Mouse (Mus musculus): Measurements from ENCODE around the gene Micall2. TPM values are rescaled to one million over a fixed set of nuclear protein-coding genes. Genes with fewer than 3 reads are reported as not detected.

Gene Micall2
- polyA plus RNA-seq (2014; fragmentation: Nextera tagmentation; extraction: Ambion mirVana), result 12.7 and 13.4 TPM in 2 replicates

GRCm38 (mm10) chr5:139735677-139736503 lies at the start of gene Micall2:
Gene Micall2 (minus strand): TSS chr5:139736336.
- WGBS, result 6% methylated on average over 50 of the region's 50 CpGs
- H3K4me2 ChIP-seq (ENCODE audit: low read length), result peak within 1 kb of the TSS; percentile 88
- ATAC-seq (ENCODE audit: low FRiP score, low TSS enrichment), result peak; percentile 95
- peak within 1 kb of the TSS; percentile 58 for H3K9ac ChIP-seq (replicated peaks; ENCODE audit: low read length)
- peaks cover 35% of the 10 kb centered on the region for H3K4me1 ChIP-seq (ENCODE audit: control insufficient read depth, insufficient read depth, low read length)
- H3K4me3 ChIP-seq (replicated peaks; ENCODE audit: low read depth, low read length), result peak within 1 kb of the TSS; percentile 46
- no peaks in the 10 kb centered on the region for H3K9me3 ChIP-seq (ENCODE audit: control insufficient read depth, low read length)
- no peaks in the 10 kb centered on the region for H3K27me3 ChIP-seq (ENCODE audit: control insufficient read depth, insufficient read depth, low read length)
- H3K36me3 ChIP-seq (ENCODE audit: control insufficient read depth, insufficient read depth, low read length), result no peaks in the 10 kb centered on the region
- peak within 1 kb of the TSS; percentile 55; the same call in 1 of the 2 replicates for H3K27ac ChIP-seq (replicated peaks; ENCODE audit: low read depth, low read length)
- DNase-seq, result peak; percentile 94

GRCm38 (mm10) chr5:139781406-139781805 lies 45.3 kb upstream of the Micall2 start:
- Histone ChIP-seq H3K9me3 (ENCODE audit: control insufficient read depth, low read length) (no peaks in the 10 kb centered on the region), H3K4me3 (replicated peaks; ENCODE audit: low read depth, low read length) (no peak overlapping the region), H3K4me1 (ENCODE audit: control insufficient read depth, insufficient read depth, low read length) (no peaks in the 10 kb centered on the region), H3K27me3 (ENCODE audit: control insufficient read depth, insufficient read depth, low read length) (no peaks in the 10 kb centered on the region), H3K36me3 (ENCODE audit: control insufficient read depth, insufficient read depth, low read length) (no peaks in the 10 kb centered on the region), H3K27ac (replicated peaks; ENCODE audit: low read depth, low read length) (no peak overlapping the region), H3K9ac (replicated peaks; ENCODE audit: low read length) (no peak overlapping the region), H3K4me2 (ENCODE audit: low read length) (no peak overlapping the region)
- no peak for ATAC-seq (ENCODE audit: low FRiP score, low TSS enrichment)
- 83% methylated on average over 8 of the region's 8 CpGs for WGBS
- no peak for DNase-seq

GRCm38 (mm10) chr5:139776966-139777365 lies 40.8 kb upstream of the Micall2 start:
- H3K36me3 ChIP-seq (ENCODE audit: control insufficient read depth, insufficient read depth, low read length), result peaks cover 17% of the 10 kb centered on the region
- H3K9me3 ChIP-seq (ENCODE audit: control insufficient read depth, low read length), result no peaks in the 10 kb centered on the region
- H3K4me1 ChIP-seq (ENCODE audit: control insufficient read depth, insufficient read depth, low read length), result peaks cover 8% of the 10 kb centered on the region; the same call in 1 of the 2 replicates
- no peak overlapping the region for H3K4me3 ChIP-seq (replicated peaks; ENCODE audit: low read depth, low read length)
- DNase-seq (no peak), ATAC-seq (ENCODE audit: low FRiP score, low TSS enrichment) (no peak)
- no peak overlapping the region for H3K27ac ChIP-seq (replicated peaks; ENCODE audit: low read depth, low read length)
- WGBS, result 80% methylated on average over 5 of the region's 5 CpGs
- H3K4me2 ChIP-seq (ENCODE audit: low read length), result no peak overlapping the region
- H3K27me3 ChIP-seq (ENCODE audit: control insufficient read depth, insufficient read depth, low read length), result no peaks in the 10 kb centered on the region
- no peak overlapping the region for H3K9ac ChIP-seq (replicated peaks; ENCODE audit: low read length)

DNA sequence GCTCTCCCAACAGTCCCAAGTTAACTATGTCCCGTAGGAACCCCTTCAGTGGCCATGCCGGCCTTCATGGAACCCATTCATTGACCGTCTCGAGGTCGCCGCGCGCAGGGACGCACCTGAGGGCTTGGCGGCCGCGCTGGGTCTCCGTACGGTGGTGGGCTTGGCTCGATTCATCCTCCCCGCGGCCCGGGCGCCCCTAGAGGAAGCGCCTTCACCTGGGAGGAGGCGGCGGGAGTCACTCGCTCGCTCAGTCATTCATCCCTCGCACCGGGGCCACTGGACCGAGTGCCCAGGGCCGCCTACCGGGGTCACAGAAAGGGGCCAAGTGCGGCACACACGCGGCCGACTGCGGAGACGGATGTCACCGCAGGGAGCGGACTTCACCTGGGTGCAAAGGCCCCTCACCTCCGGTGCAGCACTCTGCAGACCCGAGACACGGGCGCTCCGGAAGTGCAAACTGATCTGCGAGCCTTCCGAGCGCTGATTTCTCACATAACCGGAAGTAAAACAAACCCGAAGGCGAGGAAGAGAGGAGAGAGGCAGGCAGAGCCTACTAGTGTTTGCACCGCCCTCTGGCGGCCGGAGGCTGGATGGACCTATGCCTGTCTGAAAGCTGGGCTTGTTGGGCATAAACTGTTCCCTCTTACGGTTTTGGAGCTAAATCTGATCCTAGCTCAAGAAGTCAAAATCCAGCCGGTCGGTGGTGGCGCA lies 39.2 kb upstream of the Micall2 start, which contains the start of gene Ints1:
Gene Ints1, minus strand, starts transcription at position 459 of the 711 bp plus-strand sequence.
- ATAC-seq (ENCODE audit: low FRiP score, low TSS enrichment) (peak; percentile 90), DNase-seq (peak; percentile 99)
- Histone ChIP-seq H3K27me3 (ENCODE audit: control insufficient read depth, insufficient read depth, low read length) (no peaks in the 10 kb centered on the region), H3K4me3 (replicated peaks; ENCODE audit: low read depth, low read length) (peak within 1 kb of the TSS; percentile 88), H3K36me3 (ENCODE audit: control insufficient read depth, insufficient read depth, low read length) (peaks cover 33% of the 10 kb centered on the region), H3K27ac (replicated peaks; ENCODE audit: low read depth, low read length) (peak within 1 kb of the TSS; percentile 28; the same call in 1 of the 2 replicates), H3K4me2 (ENCODE audit: low read length) (peak within 1 kb of the TSS; percentile 97), H3K9ac (replicated peaks; ENCODE audit: low read length) (peak within 1 kb of the TSS; percentile 72), H3K4me1 (ENCODE audit: control insufficient read depth, insufficient read depth, low read length) (peaks cover 8% of the 10 kb centered on the region; the same call in 1 of the 2 replicates), H3K9me3 (ENCODE audit: control insufficient read depth, low read length) (no peaks in the 10 kb centered on the region)
- under 1% methylated on average over 55 of the region's 55 CpGs for WGBS

- H3K27me3 ChIP-seq (ENCODE audit: control insufficient read depth, insufficient read depth, low read length), result no peaks in the 10 kb centered on the region
- no peak overlapping the region for H3K4me2 ChIP-seq (ENCODE audit: low read length)
- WGBS, result 95% methylated on average over 8 of the region's 8 CpGs
- no peak overlapping the region for H3K27ac ChIP-seq (replicated peaks; ENCODE audit: low read depth, low read length)
- H3K4me1 ChIP-seq (ENCODE audit: control insufficient read depth, insufficient read depth, low read length), result no peaks in the 10 kb centered on the region
- DNase-seq (no peak), ATAC-seq (ENCODE audit: low FRiP score, low TSS enrichment) (no peak)
- no peak overlapping the region for H3K4me3 ChIP-seq (replicated peaks; ENCODE audit: low read depth, low read length)
- no peaks in the 10 kb centered on the region for H3K9me3 ChIP-seq (ENCODE audit: control insufficient read depth, low read length)
- H3K9ac ChIP-seq (replicated peaks; ENCODE audit: low read length), result no peak overlapping the region
- H3K36me3 ChIP-seq (ENCODE audit: control insufficient read depth, insufficient read depth, low read length), result peaks cover 98% of the 10 kb centered on the region
These were observed 32.1 kb upstream of the Micall2 start for GRCm38 (mm10) chr5:139768216-139768615.

DNA sequence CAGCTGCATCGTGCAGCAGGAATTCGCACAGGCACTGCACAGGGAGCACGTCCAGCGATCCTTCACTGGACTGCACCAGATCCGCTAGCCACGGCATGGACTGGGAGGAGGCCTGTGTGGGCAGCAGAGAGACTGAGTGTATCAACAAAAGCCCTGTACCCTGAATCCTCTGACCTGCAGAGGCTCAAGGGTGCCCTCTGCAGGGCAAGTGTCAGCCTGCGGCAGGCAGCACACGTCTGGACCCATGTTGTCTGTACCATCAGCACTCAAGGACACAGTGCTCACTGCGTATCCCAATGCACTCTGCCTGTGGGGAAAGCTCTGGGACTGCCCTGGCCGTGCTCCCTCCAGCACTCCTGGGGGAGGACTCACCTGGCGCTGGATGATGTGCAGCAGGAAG lies 28.2 kb upstream of the Micall2 start:
- 76% methylated on average over 11 of the region's 11 CpGs for WGBS
- Histone ChIP-seq H3K27me3 (ENCODE audit: control insufficient read depth, insufficient read depth, low read length) (no peaks in the 10 kb centered on the region), H3K36me3 (ENCODE audit: control insufficient read depth, insufficient read depth, low read length) (peaks cover 99% of the 10 kb centered on the region), H3K9me3 (ENCODE audit: control insufficient read depth, low read length) (no peaks in the 10 kb centered on the region), H3K4me1 (ENCODE audit: control insufficient read depth, insufficient read depth, low read length) (no peaks in the 10 kb centered on the region), H3K9ac (replicated peaks; ENCODE audit: low read length) (no peak overlapping the region), H3K4me3 (replicated peaks; ENCODE audit: low read depth, low read length) (no peak overlapping the region), H3K4me2 (ENCODE audit: low read length) (no peak overlapping the region), H3K27ac (replicated peaks; ENCODE audit: low read depth, low read length) (no peak overlapping the region)
- DNase-seq, result peak; percentile 60
- ATAC-seq (ENCODE audit: low FRiP score, low TSS enrichment), result no peak

DNA sequence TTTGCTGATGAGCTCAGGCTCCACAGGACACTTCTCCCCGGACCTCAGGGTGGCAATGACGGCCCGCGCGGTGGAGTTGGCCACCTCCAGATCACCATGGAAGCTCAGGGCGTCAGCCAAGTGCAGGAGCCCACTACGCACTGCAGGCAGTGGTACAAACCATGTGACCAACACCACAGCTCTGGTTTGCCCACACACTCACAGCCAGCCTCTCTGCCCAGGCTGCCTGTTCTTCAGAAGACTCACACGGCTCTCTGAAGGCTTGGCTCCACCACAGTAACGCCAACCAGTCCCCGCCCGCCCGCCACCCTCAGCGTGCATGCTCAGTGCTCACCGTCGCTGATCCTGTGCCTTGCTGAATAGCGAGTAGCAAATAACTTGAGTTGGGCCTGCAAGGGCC lies 22.0 kb upstream of the Micall2 start:
- ATAC-seq (ENCODE audit: low FRiP score, low TSS enrichment), result no peak
- WGBS, result 89% methylated on average over 16 of the region's 16 CpGs
- no peak overlapping the region for H3K4me3 ChIP-seq (replicated peaks; ENCODE audit: low read depth, low read length)

DNA sequence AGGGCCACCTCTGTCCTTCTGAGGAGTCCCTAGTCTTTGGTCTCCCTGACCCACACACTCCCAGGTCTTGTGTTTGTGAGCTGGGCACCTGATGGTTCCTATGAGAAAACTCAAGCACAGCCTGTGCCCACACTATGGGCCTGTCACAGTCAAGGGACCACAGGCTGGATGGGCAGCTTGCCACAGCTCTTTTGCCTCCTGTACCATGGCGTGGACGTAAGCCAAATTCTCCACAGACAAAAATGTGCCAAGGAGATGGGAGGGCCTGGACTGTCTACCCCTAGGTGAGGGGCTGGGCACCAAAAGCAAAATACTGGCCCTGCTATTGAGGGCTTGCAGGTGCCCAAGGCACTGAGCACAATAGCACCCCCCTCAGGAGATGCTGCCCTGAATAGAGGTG lies 20.4 kb upstream of the Micall2 start:
- Histone ChIP-seq H3K4me2 (ENCODE audit: low read length) (no peak overlapping the region), H3K27me3 (ENCODE audit: control insufficient read depth, insufficient read depth, low read length) (no peaks in the 10 kb centered on the region), H3K27ac (replicated peaks; ENCODE audit: low read depth, low read length) (no peak overlapping the region), H3K4me1 (ENCODE audit: control insufficient read depth, insufficient read depth, low read length) (no peaks in the 10 kb centered on the region), H3K36me3 (ENCODE audit: control insufficient read depth, insufficient read depth, low read length) (peaks cover 95% of the 10 kb centered on the region), H3K4me3 (replicated peaks; ENCODE audit: low read depth, low read length) (no peak overlapping the region), H3K9me3 (ENCODE audit: control insufficient read depth, low read length) (no peaks in the 10 kb centered on the region), H3K9ac (replicated peaks; ENCODE audit: low read length) (no peak overlapping the region)
- ATAC-seq (ENCODE audit: low FRiP score, low TSS enrichment) (no peak), DNase-seq (no peak)
- WGBS, result 93% methylated on average over 2 of the region's 2 CpGs

More for the DNA sequence above, 22.0 kb upstream of the Micall2 start:
- no peaks in the 10 kb centered on the region for H3K9me3 ChIP-seq (ENCODE audit: control insufficient read depth, low read length)
- H3K27ac ChIP-seq (replicated peaks; ENCODE audit: low read depth, low read length), result no peak overlapping the region
- H3K27me3 ChIP-seq (ENCODE audit: control insufficient read depth, insufficient read depth, low read length), result no peaks in the 10 kb centered on the region
- H3K36me3 ChIP-seq (ENCODE audit: control insufficient read depth, insufficient read depth, low read length), result peaks cover 96% of the 10 kb centered on the region
- H3K4me2 ChIP-seq (ENCODE audit: low read length), result no peak overlapping the region
- no peak overlapping the region for H3K9ac ChIP-seq (replicated peaks; ENCODE audit: low read length)
- no peak for DNase-seq
- no peaks in the 10 kb centered on the region for H3K4me1 ChIP-seq (ENCODE audit: control insufficient read depth, insufficient read depth, low read length)

Measured in midbrain, embryonic 14.5 days (tissue).